Mouse (Mus musculus) E14TG2a.4 (cell line): ENCODE measurements around the gene Trp53i13.

Experiments used
- CTCF ChIP-seq: conservative IDR thresholded peaks from 2 replicates; pipeline ENCODE4 v1.5.1; 2014; ENCODE audit warnings: low read length
- POU5F1 ChIP-seq: IDR thresholded peaks from 2 replicates; pipeline ENCODE4 v1.6.1; 2014; ENCODE audit warnings: low read length, borderline replicate concordance

DNA sequence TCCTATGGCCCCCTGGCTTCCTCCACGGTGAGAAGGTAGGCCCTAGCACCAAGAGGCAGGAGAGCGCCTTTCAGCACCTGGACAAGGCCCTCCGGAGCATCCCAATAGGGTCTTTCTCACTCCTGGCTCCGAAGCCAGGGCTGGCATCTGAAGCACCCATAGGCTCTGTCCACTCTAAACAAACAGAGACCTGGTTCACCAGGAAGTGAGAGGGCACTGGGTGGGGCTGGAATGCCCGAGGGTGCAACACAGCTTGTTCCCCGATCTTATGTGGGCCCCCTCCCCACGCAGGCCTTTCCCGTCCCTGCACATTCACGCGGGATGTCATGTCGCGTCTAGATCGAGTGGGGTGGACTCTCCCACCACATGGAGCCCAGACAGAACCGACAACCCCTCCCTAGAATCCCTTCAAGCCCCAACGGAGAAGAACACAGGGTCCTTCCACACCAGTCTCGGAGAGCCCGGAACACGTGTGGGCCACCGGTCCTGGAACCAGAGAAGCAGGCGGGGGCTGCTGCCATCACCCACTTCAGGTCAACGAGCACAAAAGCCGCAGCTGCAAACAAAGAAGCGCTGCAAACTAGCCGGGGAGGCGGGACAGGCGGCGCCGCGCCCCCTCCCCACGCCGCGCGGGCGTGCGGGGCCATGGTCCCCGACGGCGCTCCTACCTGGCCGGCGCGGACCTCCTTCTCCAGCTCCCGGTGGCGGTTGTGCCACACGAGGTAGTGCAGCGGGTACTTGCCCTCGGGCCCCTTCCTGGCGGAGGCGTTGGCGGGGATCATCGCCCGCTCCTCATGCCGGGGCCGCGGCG is 26.8 kb downstream of the Trp53i13 start:
- TF ChIP-seq CTCF, result no peak
- TF ChIP-seq POU5F1, result no peak
